Mouse (Mus musculus) erythroblast, embryonic 14.5 days (primary cell): ENCODE data around the gene Tardbp. TPM values are rescaled to one million over a fixed set of nuclear protein-coding genes. Genes with fewer than 3 reads are reported as not detected.

ENCODE experiments used
- H3K27me3 ChIP-seq: 2 replicates; pipeline ENCODE4 v1.6.1; 2012; ENCODE audit warnings: inconsistent platforms; ENCODE audit not compliant: control insufficient read depth
- H3K36me3 ChIP-seq: 2 replicates; pipeline ENCODE4 v1.6.1; 2012; ENCODE audit warnings: mild to moderate bottlenecking, inconsistent platforms; ENCODE audit not compliant: control insufficient read depth
- H3K4me1 ChIP-seq: 2 replicates; pipeline ENCODE4 v1.6.1; 2012; ENCODE audit warnings: inconsistent platforms; ENCODE audit not compliant: control insufficient read depth
- H3K4me3 ChIP-seq: replicated peaks from 2 replicates; pipeline ENCODE3; 2012; ENCODE audit warnings: moderate library complexity, mild to moderate bottlenecking, inconsistent platforms
- H3K9me3 ChIP-seq: 2 replicates; pipeline ENCODE4 v1.6.1; 2012; ENCODE audit warnings: low read length, inconsistent platforms, mixed read lengths; ENCODE audit not compliant: control insufficient read depth
- GATA1 ChIP-seq: IDR thresholded peaks from 2 replicates; pipeline ENCODE4 v1.6.1; 2012; ENCODE audit warnings: low read length, inconsistent platforms, mixed read lengths
- TAL1 ChIP-seq: IDR thresholded peaks from 3 replicates; pipeline ENCODE4 v1.6.1; 2012; ENCODE audit warnings: low read length, inconsistent platforms, mixed read lengths
- polyA plus RNA-seq: library from polyadenylated mRNA; stranded (reverse); fragments of >175 nt; gene quantifications from 2 replicates; pipeline ENCODE4 v1.2.3, GENCODE M21; 2012

Gene Tardbp
- polyA plus RNA-seq, 1 experiment: 2.2 TPM

DNA sequence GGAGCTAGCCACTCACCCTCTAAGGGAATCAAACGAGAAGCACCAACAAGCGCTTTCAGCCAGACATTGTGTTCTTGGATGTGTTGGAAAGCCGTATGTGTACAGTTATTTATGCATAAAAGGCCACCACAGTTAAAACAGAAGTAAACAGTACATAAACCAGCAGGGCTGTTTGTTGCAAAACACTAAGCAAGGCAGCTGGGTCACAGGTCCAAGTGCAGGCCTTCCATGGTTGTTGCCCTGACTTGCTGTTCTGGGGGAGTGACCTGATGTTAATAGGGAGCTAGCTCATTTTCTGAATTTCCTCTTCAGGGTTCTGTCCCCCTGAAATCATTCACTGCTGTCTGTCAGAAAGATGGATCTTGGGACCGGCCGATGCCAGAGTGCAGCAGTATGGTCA is 17.0 kb downstream of the Tardbp start:
- TF ChIP-seq TAL1 (no peak), GATA1 (no peak)
- Histone ChIP-seq H3K27me3 (no peaks in the 10 kb centered on the region), H3K36me3 (peaks cover 59% of the 10 kb centered on the region), H3K4me3 (no peak overlapping the region), H3K4me1 (no peaks in the 10 kb centered on the region), H3K9me3 (no peaks in the 10 kb centered on the region)

DNA sequence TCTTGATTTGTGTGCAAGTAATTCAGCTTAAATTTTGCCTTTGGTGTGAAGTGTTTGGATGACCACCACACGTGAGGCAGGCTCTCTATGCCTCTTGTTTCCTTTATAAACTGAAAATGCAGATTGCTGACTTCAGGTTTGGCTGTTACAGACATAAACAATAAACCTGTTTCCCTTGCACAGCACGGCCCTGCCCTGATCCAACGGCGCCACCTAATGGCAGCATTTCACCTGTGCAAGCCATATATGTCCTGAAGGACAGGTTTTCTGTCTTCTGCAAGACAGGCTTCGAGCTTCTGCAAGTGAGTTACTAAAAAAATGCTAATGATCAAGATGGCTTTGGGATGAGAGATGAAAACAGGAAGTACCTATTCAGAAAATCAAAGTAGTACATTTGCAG is 19.1 kb downstream of the Tardbp start:
- TF ChIP-seq TAL1: no peak
- no peak for TF ChIP-seq GATA1
- Histone ChIP-seq H3K9me3 (no peaks in the 10 kb centered on the region), H3K36me3 (peaks cover 39% of the 10 kb centered on the region), H3K27me3 (no peaks in the 10 kb centered on the region), H3K4me1 (0 out of 2 replicates have a peak, but pooled peaks cover 2% of the 10 kb centered on the region), H3K4me3 (no peak overlapping the region)

DNA sequence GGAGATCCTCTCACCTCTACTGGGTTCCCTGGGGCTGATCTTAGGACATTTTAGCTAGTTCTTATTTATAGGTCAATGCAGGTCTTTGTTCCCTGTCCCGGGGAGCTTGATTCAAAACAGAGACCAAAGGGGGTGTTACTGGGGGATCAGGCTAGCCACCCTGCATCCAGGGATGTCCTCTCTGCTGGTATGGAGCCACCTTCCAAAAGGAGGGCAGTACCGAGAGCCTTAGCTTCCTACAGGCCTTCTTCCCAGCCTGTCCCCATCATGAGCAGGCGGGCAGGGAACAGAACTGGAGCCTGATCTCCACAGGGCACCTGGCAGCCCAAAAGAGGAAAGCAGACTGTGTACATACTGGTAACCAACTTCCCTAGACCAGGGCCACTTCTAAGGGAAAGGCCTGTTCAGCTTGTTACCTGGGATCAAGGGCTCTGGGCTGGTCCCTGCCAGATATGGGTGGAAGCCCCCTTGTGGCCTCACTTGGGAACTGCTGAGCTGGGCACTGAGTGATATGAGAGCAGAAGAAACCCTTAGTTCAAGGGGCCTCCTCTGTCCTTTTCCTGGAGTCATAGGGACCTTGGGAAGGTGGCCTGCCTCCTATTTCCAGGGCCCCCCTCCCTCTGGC is 22.2 kb downstream of the Tardbp start:
- Histone ChIP-seq H3K4me1 (0 out of 2 replicates have a peak, but pooled peaks cover 2% of the 10 kb centered on the region), H3K9me3 (peaks cover 5% of the 10 kb centered on the region), H3K36me3 (peaks cover 12% of the 10 kb centered on the region), H3K27me3 (no peaks in the 10 kb centered on the region), H3K4me3 (no peak overlapping the region)
- TF ChIP-seq TAL1: no peak
- TF ChIP-seq GATA1: no peak

DNA sequence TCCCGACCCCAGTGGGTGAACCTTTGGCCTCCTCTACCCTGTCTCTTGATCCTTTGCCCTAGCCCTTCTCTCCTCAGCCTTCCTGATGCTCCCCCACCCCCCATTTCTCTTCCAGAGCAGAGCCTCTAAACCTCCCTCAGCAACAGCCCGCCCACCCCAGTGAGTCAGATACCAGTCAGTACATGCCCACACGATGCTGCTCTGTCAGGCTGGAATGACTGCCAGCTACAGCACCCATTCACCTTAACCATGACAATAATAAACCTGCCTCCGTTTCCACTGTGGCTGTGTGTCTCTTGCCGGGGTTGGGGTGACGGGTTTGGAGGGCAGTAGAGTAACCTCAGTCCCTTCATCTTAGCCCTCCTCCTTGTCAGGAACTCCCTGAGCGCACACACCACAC is 22.7 kb downstream of the Tardbp start:
- no peak overlapping the region for H3K4me3 ChIP-seq
- no peak for TF ChIP-seq TAL1
- TF ChIP-seq GATA1: no peak

DNA sequence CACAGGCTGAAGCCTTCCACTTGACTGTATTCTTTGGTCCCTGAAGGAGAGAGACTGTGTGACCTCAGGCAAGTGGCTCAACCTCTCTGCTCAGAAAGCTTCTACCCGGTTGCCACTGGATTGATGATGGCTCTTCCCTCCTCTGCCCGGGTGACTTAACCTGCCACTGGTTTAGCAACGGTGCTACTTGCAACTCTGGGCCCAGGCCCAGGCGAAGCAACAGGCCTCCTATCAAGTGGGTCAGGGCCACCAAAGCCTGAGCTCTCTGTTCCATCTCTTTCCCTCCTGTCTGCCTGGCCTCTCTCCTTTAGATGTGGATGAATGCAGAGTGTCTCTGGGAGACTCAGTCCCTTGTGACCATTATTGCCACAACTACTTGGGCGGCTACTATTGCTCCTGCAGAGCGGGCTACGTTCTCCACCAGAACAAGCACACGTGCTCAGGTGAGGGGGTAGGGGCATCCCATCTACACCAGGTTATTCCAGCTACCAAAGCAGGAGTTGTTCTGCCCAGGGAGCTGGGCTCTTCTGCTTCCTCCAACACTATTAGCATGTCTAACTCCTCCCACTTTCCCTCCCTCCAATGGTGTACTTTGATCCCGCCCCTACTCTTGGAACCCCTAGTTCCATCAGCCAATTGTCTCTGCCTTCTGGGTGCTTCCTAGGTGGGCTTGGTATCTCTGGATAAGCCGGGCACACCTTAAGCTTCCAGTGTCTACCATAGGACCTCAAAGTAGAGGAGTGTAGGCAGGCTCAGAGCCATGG is 23.3 kb downstream of the Tardbp start:
- Histone ChIP-seq H3K27me3 (no peaks in the 10 kb centered on the region), H3K4me3 (no peak overlapping the region), H3K36me3 (peaks cover 10% of the 10 kb centered on the region), H3K4me1 (0 out of 2 replicates have a peak, but pooled peaks cover 2% of the 10 kb centered on the region), H3K9me3 (peaks cover 11% of the 10 kb centered on the region)
- no peak for TF ChIP-seq GATA1
- TF ChIP-seq TAL1: no peak

More for the DNA sequence above, 22.7 kb downstream of the Tardbp start:
- Histone ChIP-seq H3K27me3 (no peaks in the 10 kb centered on the region), H3K4me1 (0 out of 2 replicates have a peak, but pooled peaks cover 2% of the 10 kb centered on the region), H3K9me3 (peaks cover 6% of the 10 kb centered on the region), H3K36me3 (peaks cover 8% of the 10 kb centered on the region)

DNA sequence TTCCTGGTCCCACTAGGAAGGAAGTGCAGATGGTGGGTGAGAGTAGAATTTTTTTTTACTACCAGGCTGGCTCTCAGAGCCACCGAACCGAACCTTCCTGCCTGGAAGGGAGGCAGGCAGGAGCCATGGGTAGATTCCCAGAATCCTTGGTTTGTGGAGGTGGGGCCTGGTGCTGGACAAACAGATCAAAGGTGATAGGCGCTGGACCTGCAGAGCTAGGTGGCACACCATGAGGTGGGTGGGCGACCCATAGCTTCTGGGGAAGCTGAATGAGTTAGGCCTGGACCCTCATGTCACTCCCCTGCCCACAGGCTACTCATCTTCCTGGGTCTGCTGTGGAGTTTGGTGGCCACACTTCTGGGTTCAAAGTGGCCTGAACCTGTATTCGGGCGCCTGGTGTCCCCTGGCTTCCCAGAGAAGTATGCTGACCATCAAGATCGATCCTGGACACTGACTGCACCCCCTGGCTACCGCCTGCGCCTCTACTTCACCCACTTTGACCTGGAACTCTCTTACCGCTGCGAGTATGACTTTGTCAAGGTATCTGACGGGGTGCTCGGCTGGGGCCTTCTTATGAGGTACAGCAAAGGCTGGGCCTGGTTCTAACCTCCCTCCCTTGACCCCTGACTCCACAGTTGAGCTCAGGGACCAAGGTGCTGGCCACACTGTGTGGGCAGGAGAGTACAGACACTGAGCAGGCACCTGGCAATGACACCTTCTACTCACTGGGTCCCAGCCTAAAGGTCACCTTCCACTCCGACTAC is 24.3 kb downstream of the Tardbp start, which contains the start of gene Masp2:
TSS of gene Masp2 (plus strand) at position 198 of the 764 bp plus-strand sequence.
- H3K4me1 ChIP-seq: 0 out of 2 replicates have a peak, but pooled peaks cover 2% of the 10 kb centered on the region
- H3K4me3 ChIP-seq: peak within 1 kb of the TSS; percentile 21
- H3K9me3 ChIP-seq: peaks cover 17% of the 10 kb centered on the region
- H3K27me3 ChIP-seq: no peaks in the 10 kb centered on the region
- TF ChIP-seq TAL1: no peak
- no peak for TF ChIP-seq GATA1
- peaks cover 15% of the 10 kb centered on the region for H3K36me3 ChIP-seq

DNA sequence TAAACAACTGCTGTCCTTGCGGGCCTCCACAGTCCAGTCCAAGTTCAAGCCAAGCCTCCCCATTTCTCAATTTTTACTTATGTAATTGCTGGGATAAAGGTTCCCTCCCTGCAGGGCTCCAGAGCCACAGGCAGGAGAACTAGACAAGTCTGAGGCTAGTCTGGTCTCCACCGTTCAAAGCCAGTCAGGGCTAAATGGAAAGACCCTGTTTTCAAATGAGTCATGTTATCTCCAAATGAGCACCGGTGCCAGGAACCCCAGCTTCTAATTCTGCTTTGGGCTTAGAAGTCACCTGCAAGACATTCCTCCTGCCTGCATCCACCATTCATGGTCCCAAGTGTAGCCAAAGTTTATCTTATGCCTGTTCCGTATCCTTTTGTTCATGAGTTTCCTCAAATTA is 24.9 kb downstream of the Tardbp start:
- no peak overlapping the region for H3K4me3 ChIP-seq
- TF ChIP-seq GATA1 (no peak), TAL1 (no peak)
- H3K4me1 ChIP-seq: 0 out of 2 replicates have a peak, but pooled peaks cover 2% of the 10 kb centered on the region
- H3K27me3 ChIP-seq: no peaks in the 10 kb centered on the region
- peaks cover 16% of the 10 kb centered on the region for H3K36me3 ChIP-seq
- peaks cover 17% of the 10 kb centered on the region for H3K9me3 ChIP-seq

DNA sequence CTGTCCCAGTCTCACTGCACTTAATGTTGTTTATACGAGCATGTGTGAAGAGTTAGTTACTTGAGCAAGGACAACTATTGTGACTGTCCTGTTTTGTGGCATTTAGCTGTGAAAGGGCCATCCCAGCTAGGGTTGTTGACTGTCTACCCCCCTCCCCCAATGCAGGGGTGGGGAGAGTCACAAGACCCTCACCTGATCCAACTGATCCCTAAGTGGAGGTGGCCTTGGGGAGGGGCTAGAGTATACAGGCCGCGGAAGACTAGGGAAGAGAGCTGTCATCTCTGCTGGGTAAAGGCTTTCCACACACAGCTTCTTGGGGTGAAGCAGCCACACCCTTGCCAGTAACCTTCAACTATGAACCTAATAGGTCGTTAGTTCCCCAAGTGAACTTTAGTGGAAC is 26.5 kb downstream of the Tardbp start:
- 0 out of 2 replicates have a peak, but pooled peaks cover 2% of the 10 kb centered on the region for H3K4me1 ChIP-seq

More for the DNA sequence above, 26.5 kb downstream of the Tardbp start:
- H3K36me3 ChIP-seq: peaks cover 27% of the 10 kb centered on the region
- H3K4me3 ChIP-seq: no peak overlapping the region
- no peak for TF ChIP-seq GATA1
- no peak for TF ChIP-seq TAL1
- peaks cover 17% of the 10 kb centered on the region for H3K9me3 ChIP-seq
- H3K27me3 ChIP-seq: no peaks in the 10 kb centered on the region
